Mouse (Mus musculus) liver, adult (tissue): ENCODE measurements at regions not wholly inside any gene's neighbourhood (a gene's known extent, or its start where the extent isn't known, plus 50 kb on each side); places are given as distances from the start of the nearest gene placed in this dataset.

ENCODE experiments used
- GATA4 ChIP-seq: IDR thresholded peaks from 2 replicates; pipeline ENCODE4 v1.6.1; 2014; ENCODE audit warnings: mild to moderate bottlenecking, low read length; ENCODE audit not compliant: insufficient replicate concordance

DNA sequence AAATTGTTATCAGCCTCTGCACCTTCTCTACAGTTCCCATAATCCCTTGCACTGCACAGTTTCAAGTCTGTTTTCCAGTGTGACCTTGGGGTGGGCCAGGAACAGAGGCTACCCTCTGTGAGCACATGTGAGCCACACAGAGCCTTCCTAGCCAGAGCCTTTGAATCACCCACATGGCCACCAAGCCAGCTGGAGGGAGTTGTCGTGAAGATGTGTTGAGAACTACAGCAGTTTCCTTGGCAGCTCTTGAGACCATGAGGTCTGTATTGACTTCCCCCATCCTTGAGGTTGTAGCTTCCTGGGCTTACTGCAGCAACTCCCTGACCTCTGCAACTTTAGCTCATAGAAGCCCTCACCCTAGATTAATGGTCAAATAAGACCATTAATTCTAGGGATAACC lies 318.1 kb downstream of the Wdr11 start:
- no peak for TF ChIP-seq GATA4

DNA sequence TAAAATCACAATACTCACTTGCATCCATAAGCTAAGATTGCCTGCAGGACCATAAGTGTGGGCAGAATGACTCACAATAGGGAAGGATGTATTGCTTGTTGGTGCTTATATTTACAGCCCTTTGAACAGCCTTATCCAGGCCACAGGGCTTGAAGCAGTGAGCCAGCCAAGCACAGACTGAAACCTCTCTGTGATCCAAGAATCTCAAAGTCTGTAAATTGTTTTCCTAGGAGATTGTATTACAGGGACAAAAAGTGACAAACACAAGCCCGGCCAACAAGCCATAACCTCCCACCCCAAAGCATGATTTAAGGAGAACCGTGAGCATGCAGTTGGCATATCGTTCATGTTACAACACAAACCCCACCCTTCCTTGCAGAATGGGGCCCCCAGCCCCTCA lies 319.2 kb downstream of the Wdr11 start:
- no peak for TF ChIP-seq GATA4

DNA sequence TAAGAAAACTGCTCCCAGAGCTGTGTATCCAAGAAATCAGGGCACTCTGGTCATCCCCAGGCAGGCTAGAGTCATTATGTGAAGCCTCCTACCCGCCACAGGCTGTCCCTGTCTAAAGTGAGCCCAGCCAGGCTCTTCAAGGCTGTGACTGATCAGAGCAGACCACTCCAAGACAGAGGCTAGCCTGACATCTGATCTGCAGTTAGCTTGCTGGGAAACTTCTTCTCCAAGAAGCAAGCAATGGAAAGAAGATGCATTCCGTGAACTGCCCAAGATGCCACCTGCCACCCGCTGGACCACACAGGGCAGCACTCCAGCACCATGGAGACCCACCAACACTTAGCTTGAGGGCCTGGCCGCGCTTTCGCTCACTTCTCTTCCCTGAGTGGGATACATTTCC lies 323.2 kb downstream of the Wdr11 start:
- no peak for TF ChIP-seq GATA4

- no peak for TF ChIP-seq GATA4
These were observed 326.9 kb downstream of the Wdr11 start for GRCm38 (mm10) chr7:129918240-129919200.

- no peak for TF ChIP-seq GATA4
These were observed 330.6 kb downstream of the Wdr11 start for GRCm38 (mm10) chr7:129922291-129922690.

DNA sequence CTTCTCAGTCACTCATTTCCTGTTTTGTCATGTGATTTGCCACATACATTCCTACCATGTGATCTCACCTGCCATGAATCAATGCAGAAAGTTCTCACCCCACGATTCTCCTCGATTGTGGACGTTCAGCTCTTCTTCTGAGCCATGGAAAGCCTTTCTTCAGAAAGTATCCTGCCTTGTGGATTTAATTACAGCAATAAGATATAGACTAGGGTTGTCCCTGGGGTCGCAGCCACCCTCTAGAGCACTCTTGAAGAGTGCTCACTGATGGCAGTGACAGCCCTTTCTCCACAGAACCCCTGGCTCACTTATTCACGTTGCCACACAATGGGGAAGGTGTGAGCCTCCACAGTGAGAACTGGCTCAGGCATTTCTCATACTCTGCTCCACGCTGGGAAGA lies 345.1 kb downstream of the Wdr11 start:
- TF ChIP-seq GATA4, result no peak

DNA sequence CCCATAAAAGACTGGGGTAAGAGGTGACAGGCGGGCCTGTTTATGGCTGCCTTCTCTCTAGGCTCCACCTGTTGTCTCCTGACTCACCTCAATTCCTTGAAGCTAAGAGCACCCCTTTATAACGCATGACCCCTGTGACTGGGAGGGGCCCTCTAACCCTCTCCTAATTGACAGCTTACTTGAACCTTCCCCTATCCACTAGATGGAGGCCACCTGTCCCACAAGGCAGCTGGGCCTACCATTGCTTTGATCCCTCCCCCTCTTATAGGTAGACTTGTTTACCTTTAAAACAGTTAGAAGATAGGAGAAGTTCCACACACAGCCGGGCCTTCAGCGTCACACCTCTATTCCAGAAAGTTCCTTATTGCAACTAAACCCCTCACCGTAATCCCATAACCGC lies 346.1 kb downstream of the Wdr11 start:
- no peak for TF ChIP-seq GATA4

- TF ChIP-seq GATA4, result no peak
These were observed 346.5 kb downstream of the Wdr11 start for GRCm38 (mm10) chr7:129938141-129938540.

DNA sequence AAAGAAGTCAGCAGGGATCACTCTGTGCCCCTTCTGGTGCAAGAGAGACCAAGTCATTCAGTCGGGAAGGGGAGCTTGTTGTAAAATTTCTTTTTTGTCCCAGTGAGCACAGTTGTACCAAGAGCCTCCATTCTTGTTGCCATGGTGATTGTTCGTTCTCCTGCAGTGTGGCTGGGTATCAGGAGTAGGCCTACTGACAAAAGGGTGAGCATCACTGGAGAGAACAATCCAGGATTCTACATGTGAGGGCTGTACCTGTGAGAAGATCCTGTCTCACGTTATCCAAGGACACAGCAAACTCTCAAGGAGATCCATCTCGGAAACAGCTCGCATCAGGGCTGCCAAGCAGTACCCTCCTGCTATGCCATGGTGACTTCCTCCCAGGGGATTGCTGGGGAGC lies 347.6 kb downstream of the Wdr11 start:
- no peak for TF ChIP-seq GATA4

DNA sequence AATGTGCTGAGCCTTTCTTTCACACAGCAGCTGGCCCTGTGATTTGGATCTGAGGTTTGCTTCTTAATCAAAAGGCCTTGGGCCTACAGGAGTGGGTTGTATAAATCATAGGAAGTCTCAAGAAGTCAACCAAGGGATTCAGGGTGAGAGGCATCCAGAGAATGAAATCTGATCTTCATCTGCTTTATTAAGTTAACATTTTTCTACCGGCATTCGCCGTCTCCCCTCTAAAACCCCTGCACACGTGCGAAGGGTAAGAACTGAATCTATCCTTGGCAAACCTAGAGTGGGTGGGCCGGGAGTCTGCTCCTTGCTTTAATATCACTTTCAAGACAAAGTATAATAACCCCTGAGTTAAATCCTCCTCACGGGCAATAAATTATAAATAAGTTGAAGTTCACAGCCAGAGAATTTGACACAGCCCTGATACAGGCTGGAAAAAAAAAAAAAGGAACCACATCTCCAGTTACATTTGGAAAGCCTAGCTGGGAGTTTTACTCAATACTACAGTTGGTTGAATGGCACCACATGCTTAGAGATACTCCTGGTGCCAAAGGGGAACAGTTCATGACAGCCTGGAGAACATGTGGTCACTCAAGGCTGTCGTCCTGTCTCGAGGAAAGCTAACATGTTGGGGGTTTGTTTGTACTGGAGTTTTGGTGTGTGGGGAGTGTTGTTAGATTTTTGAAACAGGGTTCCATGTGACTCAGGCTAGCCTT lies 349.8 kb downstream of the Wdr11 start:
- no peak for TF ChIP-seq GATA4

DNA sequence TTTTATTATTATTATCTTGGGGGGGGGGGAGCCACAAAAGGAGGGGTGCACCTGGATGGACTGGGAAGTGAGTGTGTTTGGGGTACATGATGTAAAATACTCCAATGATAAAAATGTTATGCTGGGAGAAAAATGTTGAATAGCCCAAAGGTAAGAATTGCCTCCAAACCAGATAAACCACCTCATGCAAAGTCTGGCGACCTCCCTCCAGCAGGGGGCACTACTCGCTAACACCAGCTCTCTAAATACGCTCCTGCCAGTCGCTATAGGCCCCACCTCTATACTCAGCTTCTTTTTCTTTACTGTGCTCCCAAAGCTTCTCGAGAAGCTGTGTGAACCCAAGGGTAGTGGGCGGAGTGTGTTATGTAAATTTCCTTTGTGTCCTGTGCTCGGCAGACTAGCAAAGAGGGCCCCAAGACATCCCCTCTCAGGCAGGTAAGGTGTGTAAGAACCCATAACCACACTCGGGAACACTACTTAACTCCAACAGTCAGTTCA lies 357.0 kb downstream of the Wdr11 start:
- TF ChIP-seq GATA4, result no peak

- no peak for TF ChIP-seq GATA4
These were observed 358.8 kb downstream of the Wdr11 start for GRCm38 (mm10) chr7:129950456-129950855.

GRCm38 (mm10) chr7:129958379-129958778 lies 366.7 kb downstream of the Wdr11 start:
- TF ChIP-seq GATA4, result no peak

DNA sequence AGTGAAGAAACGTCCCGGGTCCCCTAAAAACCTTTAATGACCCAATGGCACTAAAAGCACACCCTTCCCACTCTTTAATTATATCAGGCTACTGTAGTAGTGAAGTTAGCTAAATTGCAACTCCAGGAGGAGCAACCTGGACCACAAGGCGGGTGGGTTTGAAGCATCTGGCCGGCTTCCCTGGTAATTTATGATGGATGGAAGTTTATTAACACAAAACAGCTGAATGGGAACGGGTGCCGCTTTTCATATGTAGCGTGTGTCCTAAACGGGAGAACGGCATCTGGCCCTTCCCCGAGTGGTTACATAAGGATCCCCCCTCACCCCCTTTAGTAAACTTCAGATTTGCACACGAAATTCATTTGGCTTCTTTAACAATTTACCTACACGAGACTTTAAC lies 370.9 kb downstream of the Wdr11 start:
- TF ChIP-seq GATA4, result no peak

DNA sequence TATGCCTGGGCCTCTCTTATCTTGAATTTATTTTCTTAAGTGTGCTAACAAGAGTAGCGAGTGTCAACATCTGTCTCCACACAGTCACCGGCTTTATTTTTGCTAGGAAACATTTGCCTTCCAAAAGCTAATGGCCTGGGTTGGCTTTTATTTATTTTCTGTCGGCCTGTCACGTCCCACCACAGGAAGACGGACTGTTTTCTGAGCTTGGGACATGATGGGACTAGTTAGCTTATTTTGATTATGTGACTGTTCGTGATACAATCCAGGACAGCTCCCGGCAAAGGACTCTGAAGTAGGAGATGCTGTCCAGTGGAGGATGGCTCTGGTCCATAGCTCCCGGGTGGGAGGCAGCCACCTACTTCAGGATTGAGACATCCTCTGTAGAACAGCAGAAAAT lies 372.5 kb downstream of the Wdr11 start:
- no peak for TF ChIP-seq GATA4
